Mouse (Mus musculus) small intestine, adult 2 months (tissue): ENCODE data around the gene Calhm3. TPM values are rescaled to one million over a fixed set of nuclear protein-coding genes. Genes with fewer than 3 reads are reported as not detected.
"Not testable (repeated sequence)": the region's sequence is repeated elsewhere in the genome, so short reads cannot be mapped to it uniquely, and the experiment has no call there.

Experiments
- H3K27ac ChIP-seq: fragments of 200-500 bp; 2 replicates; pipeline ENCODE4 v1.5.1; 2012; ENCODE audit warnings: low read depth, low read length, control low read depth, inconsistent platforms; ENCODE audit not compliant: insufficient read depth
- H3K27me3 ChIP-seq: fragments of 200-500 bp; 2 replicates; pipeline ENCODE4 v1.6.1; 2012; ENCODE audit warnings: mild to moderate bottlenecking, moderate library complexity, low read length, inconsistent platforms; ENCODE audit not compliant: control insufficient read depth, insufficient read depth
- H3K36me3 ChIP-seq: fragments of 200-500 bp; 2 replicates; pipeline ENCODE4 v1.6.1; 2012; ENCODE audit warnings: mild to moderate bottlenecking, low read length, control low read depth, inconsistent platforms; ENCODE audit not compliant: control insufficient read depth, insufficient read depth
- H3K4me1 ChIP-seq: fragments of 200-500 bp; 2 replicates; pipeline ENCODE4 v1.6.1; 2012; ENCODE audit warnings: low read length, inconsistent platforms, mixed read lengths; ENCODE audit not compliant: control insufficient read depth, insufficient read depth, insufficient read length
- H3K4me3 ChIP-seq: fragments of 200-500 bp; 2 replicates; pipeline ENCODE4 v1.5.1; 2012; ENCODE audit warnings: low read depth, mild to moderate bottlenecking, control low read depth, inconsistent platforms, low read length, moderate library complexity
- CTCF ChIP-seq: fragments of 200-500 bp; IDR thresholded peaks from 2 replicates; pipeline ENCODE4 v1.5.1; 2012; ENCODE audit warnings: low read depth, mild to moderate bottlenecking, control low read depth, inconsistent platforms, low read length, moderate library complexity, mixed read lengths; ENCODE audit not compliant: insufficient replicate concordance, insufficient read length; ENCODE audit errors: extremely low read depth
- POLR2A ChIP-seq: fragments of 200-500 bp; IDR thresholded peaks from 2 replicates; pipeline ENCODE4 v1.6.1; 2012; ENCODE audit warnings: low read depth, mild to moderate bottlenecking, control low read depth, inconsistent platforms, low read length, moderate library complexity
- WGBS: fragments of 180-500 bp; shearing (Covaris S2); methylation state at CpG from one replicate; pipeline ENCODE4 v1.1.7; 2018; 5-methylcytosine and 5-hydroxymethylcytosine counted together
- polyA plus RNA-seq: library from polyadenylated mRNA; depleted of rRNA; stranded (reverse); fragments of >200 nt; gene quantifications from 2 replicates; pipeline ENCODE4 v1.2.3, GENCODE M21; 2012

Calhm3 gene
- polyA plus RNA-seq, 1 experiment = 0.27 TPM

DNA sequence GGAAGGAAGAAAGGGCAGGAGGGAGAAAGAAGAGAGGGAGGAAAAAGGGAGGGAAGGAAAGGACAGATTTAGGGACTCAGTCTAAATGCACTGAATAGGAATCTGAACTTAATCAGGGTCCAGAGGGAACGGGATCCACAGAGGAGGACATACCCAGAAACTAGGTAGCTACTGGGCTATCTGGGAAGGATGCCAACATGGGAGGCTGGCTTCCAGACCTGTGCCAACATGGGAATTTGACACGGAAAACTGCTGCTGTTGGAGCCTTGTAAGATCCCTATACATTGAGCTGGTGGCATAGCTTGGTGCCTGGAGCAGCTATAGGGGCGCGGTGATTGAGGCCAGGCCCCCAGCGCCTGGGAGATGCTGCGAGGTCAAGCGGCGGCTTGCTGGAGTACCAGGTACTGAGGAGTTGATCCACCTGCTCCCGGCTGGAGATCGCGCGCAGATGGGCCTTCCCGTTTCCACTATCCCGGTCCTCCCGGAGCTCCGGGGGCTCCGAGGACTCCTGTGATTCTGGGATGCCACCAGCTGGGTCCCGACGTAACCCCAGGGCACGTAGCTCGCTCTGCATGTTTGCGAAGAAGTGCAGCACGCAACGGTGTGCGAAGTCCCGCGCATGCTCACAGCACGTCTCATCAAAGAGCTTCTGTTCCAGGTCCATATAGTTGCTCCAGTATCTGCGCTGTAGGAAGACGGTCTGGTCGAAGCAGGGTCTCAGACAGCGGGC lies 6.1 kb downstream of the Calhm3 start:
- H3K27me3 ChIP-seq = peaks cover 3% of the 10 kb centered on the region; the same call in 1 of the 2 replicates
- H3K4me1 ChIP-seq = peaks cover 3% of the 10 kb centered on the region
- no peaks in the 10 kb centered on the region for H3K36me3 ChIP-seq
- 23% methylated on average over 32 of the region's 32 CpGs for WGBS
- H3K4me3 ChIP-seq = peak overlapping the region; percentile 36
- H3K27ac ChIP-seq = no peak overlapping the region
- TF ChIP-seq CTCF (no peak), POLR2A (no peak)

DNA sequence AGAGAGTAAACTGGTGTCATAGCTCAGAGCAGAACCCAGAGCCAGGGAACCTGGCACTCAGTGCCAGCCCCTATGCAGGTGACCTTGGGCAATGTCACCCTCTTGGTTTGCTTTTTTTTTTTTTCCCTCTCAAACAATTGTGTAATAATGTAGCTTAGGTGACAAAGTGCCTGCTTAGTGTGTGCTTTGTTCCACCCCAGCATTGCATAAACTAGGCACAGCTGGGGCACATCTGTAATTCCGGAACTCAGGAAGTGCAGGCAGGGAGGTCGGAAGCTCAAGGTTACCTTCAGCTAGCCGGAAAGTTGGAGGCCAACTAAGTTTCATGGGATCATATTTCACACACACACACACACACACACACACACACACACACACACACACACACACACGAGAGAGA lies 7.7 kb downstream of the Calhm3 start:
- H3K27ac ChIP-seq = no peak overlapping the region
- H3K36me3 ChIP-seq = no peaks in the 10 kb centered on the region
- H3K27me3 ChIP-seq = peaks cover 3% of the 10 kb centered on the region; the same call in 1 of the 2 replicates
- H3K4me1 ChIP-seq = peaks cover 2% of the 10 kb centered on the region
- TF ChIP-seq CTCF (no peak), POLR2A (no peak)
- WGBS = 56% methylated on average over 4 of the region's 4 CpGs
- H3K4me3 ChIP-seq = no peak overlapping the region

- H3K4me3 ChIP-seq = no peak overlapping the region
- 66% methylated on average over 5 of the region's 5 CpGs for WGBS
- TF ChIP-seq POLR2A (no peak), CTCF (no peak)
- H3K27me3 ChIP-seq = peaks cover 3% of the 10 kb centered on the region; the same call in 1 of the 2 replicates
- H3K4me1 ChIP-seq = peaks cover 2% of the 10 kb centered on the region
- H3K36me3 ChIP-seq = no peaks in the 10 kb centered on the region
- H3K27ac ChIP-seq = no peak overlapping the region
Observed at GRCm38 (mm10) chr19:47148267-47148847, 9.2 kb downstream of the Calhm3 start.

DNA sequence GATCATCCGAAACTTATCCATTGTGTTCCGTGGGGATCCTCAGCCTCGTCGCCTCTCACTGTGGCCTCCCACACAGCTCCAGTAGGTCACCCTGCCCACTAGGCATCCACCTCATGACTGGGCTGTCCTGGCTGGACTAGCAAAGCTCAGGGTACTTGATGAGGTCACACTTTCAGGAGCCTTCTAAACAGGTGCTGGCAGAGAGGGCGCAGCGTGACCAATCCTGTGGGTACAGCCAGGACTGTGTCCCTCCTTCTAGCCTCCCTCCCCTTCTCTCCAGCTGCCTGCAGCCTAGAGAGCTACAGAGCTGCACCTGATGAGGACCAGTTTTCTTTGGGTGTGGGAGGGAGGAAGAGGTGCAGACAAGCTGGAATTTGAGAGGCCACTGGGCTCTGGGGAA lies 13.4 kb downstream of the Calhm3 start, which contains the start of gene Calhm1:
Gene Calhm1, minus strand, starts transcription at position 101 of the 400 bp plus-strand sequence.
- no peak within 1 kb of the TSS for H3K27ac ChIP-seq
- TF ChIP-seq CTCF (no peak), POLR2A (no peak)
- no peaks in the 10 kb centered on the region for H3K27me3 ChIP-seq
- H3K4me3 ChIP-seq = no peak within 1 kb of the TSS
- H3K4me1 ChIP-seq = no peaks in the 10 kb centered on the region
- WGBS = 87% methylated on average over 6 of the region's 6 CpGs
- no peaks in the 10 kb centered on the region for H3K36me3 ChIP-seq

- Histone ChIP-seq H3K4me3 (no peak overlapping the region), H3K36me3 (no peaks in the 10 kb centered on the region), H3K4me1 (peaks cover 4% of the 10 kb centered on the region), H3K27me3 (no peaks in the 10 kb centered on the region), H3K27ac (no peak overlapping the region)
- WGBS = 68% methylated on average over 6 of the region's 6 CpGs
- TF ChIP-seq POLR2A (no peak), CTCF (no peak)
Observed at GRCm38 (mm10) chr19:47142438-47142837, 15.1 kb downstream of the Calhm3 start.

DNA sequence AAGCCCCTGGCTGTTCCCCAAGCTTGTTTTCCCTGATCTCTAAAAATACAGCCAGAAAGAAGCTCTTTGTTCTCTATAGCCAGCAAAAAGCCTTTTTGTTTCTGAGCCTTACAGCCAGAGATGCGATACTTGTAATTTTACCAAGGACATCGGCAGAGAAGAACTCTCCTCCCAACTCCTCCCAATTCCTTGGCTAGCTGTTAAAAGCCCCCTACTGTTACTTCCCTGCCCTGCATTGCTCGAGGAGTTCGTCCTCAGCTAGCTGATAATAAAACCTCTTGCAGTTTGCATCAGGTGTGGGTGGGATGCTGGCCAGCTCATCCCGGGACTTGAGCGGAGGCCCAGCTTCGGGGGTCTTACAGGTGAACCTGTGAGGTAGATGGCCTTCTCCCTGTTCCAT lies 18.0 kb downstream of the Calhm3 start:
- WGBS = 63% methylated on average over 7 of the region's 7 CpGs
- H3K27ac ChIP-seq, H3K36me3 ChIP-seq, H3K27me3 ChIP-seq, H3K4me3 ChIP-seq: not testable (repeated sequence)
- H3K4me1 ChIP-seq = peaks cover 19% of the 10 kb centered on the region

- 2% methylated on average over 28 of the region's 28 CpGs for WGBS
- TF ChIP-seq POLR2A (no peak), CTCF (no peak)
- peaks cover 21% of the 10 kb centered on the region for H3K4me1 ChIP-seq
- H3K4me3 ChIP-seq = peak within 1 kb of the TSS; percentile 84
- peak within 1 kb of the TSS; percentile 79 for H3K27ac ChIP-seq
- H3K36me3 ChIP-seq = peaks cover 2% of the 10 kb centered on the region; the same call in 1 of the 2 replicates
- H3K27me3 ChIP-seq = no peaks in the 10 kb centered on the region
Observed at GRCm38 (mm10) chr19:47137771-47138421, 19.7 kb downstream of the Calhm3 start, which contains the start of gene Calhm2. TSS of gene Calhm2 (minus strand) at chr19:47138294.
